Mouse (Mus musculus) cerebellum, adult (tissue): ENCODE measurements around the gene St3gal4.
"Not testable (repeated sequence)": the region's sequence is repeated elsewhere in the genome, so short reads cannot be mapped to it uniquely, and the experiment has no call there.

Source experiments
- ATAC-seq: cut with Nextera tagmentation; 2 replicates; pipeline ENCODE4 v1.9.2; 2017; ENCODE audit warnings: mild to moderate bottlenecking, moderate library complexity, mixed read lengths; ENCODE audit not compliant: insufficient number of reproducible peaks, low FRiP score, low TSS enrichment

The St3gal4 gene

GRCm38 (mm10) chr9:35119168-35119567 lies at the start of gene St3gal4:
Gene St3gal4, minus strand, starts transcription at chr9:35119268.
- ATAC-seq = no peak

GRCm38 (mm10) chr9:35166798-35167635 lies 47.9 kb upstream of the St3gal4 start:
- no peak for ATAC-seq

- ATAC-seq = 0 out of 2 replicates have a peak, but pooled peaks have one; percentile 23
Measured at GRCm38 (mm10) chr9:35166144-35166797, 47.2 kb upstream of the St3gal4 start.

- no peak for ATAC-seq
Measured at GRCm38 (mm10) chr9:35164142-35164874, 45.2 kb upstream of the St3gal4 start.

- peak; percentile 43; the same call in 1 of the 2 replicates for ATAC-seq
Measured at GRCm38 (mm10) chr9:35163011-35163690, 44.1 kb upstream of the St3gal4 start.

GRCm38 (mm10) chr9:35161721-35162120 lies 42.7 kb upstream of the St3gal4 start:
- ATAC-seq = no peak

- ATAC-seq = no peak
Measured at GRCm38 (mm10) chr9:35160662-35161061, 41.6 kb upstream of the St3gal4 start.

GRCm38 (mm10) chr9:35158477-35158876 lies 39.4 kb upstream of the St3gal4 start:
- ATAC-seq = no peak

- ATAC-seq = no peak
Measured at GRCm38 (mm10) chr9:35156862-35157261, 37.8 kb upstream of the St3gal4 start.

- ATAC-seq = no peak
Measured at GRCm38 (mm10) chr9:35156002-35156710, 37.1 kb upstream of the St3gal4 start.

- ATAC-seq = no peak
Measured at GRCm38 (mm10) chr9:35152923-35153322, 33.9 kb upstream of the St3gal4 start.

GRCm38 (mm10) chr9:35148822-35149221 lies 29.8 kb upstream of the St3gal4 start:
- not testable (repeated sequence) for ATAC-seq

GRCm38 (mm10) chr9:35147261-35147660 lies 28.2 kb upstream of the St3gal4 start:
- ATAC-seq = not testable (repeated sequence)

GRCm38 (mm10) chr9:35145829-35146228 lies 26.8 kb upstream of the St3gal4 start:
- ATAC-seq = no peak; the same call in 1 of the 2 replicates

- no peak for ATAC-seq
Measured at GRCm38 (mm10) chr9:35145118-35145517, 26.1 kb upstream of the St3gal4 start.

GRCm38 (mm10) chr9:35142221-35142620 lies 23.2 kb upstream of the St3gal4 start:
- ATAC-seq = no peak

- no peak for ATAC-seq
Measured at GRCm38 (mm10) chr9:35139231-35139744, 20.2 kb upstream of the St3gal4 start.

- ATAC-seq = no peak
Measured at GRCm38 (mm10) chr9:35138029-35138428, 19.0 kb upstream of the St3gal4 start.

- ATAC-seq = no peak
Measured at GRCm38 (mm10) chr9:35135575-35135974, 16.5 kb upstream of the St3gal4 start.
